ENCODE assay signal across 9 mouse cellular contexts in genomic region chr6:37723337-37723736, GRCm38 (mm10).
A peak's percentile ranks its signal among the peaks of the same experiment; 100 is the strongest.
DNase-seq lines count a peak whose midpoint lies in the region; ATAC-seq and TF ChIP-seq lines count a peak whose summit lies in the region.
"Had no signal": no experiment of that assay in that cellular context is flagged by ENCODE, and none has a peak within 500 bp of the region (broad histone marks: within the 10 kb centered on the region; RNA-seq: fewer than 3 reads in every experiment).

No protein-coding gene starts in this region.

- no peak for TF ChIP-seq CTCF in cortical plate, adult 2 months (IDR thresholded peaks at IDR 0.05; ENCODE audit: extremely low read depth, insufficient read depth, low read length)
- no peak for TF ChIP-seq CTCF in intestine, postnatal 0 days (IDR thresholded peaks at IDR 0.05; ENCODE audit: low read depth)

- no peak overlapping the region for H3K9ac ChIP-seq in limb, embryonic 12.5 days (replicated peaks)
- H3K9ac ChIP-seq in intestine, postnatal 0 days (ENCODE audit: low read depth, low read length): no peak overlapping the region
- H3K9ac ChIP-seq: embryonic facial prominence, embryonic 13.5 days had no signal

- no peaks in the 10 kb centered on the region for H3K27me3 ChIP-seq in limb, embryonic 12.5 days
- H3K27me3 ChIP-seq in limb, embryonic 10.5 days (ENCODE audit: low read depth, poor library complexity, severe bottlenecking): no peaks in the 10 kb centered on the region
- H3K27me3 ChIP-seq in intestine, postnatal 0 days (replicated peaks; ENCODE audit: control insufficient read depth, insufficient read depth, low read length): no peaks in the 10 kb centered on the region
- H3K27me3 ChIP-seq: embryonic facial prominence, embryonic 13.5 days; megakaryocyte, embryonic 14.5 days had no signal

- H3K36me3 ChIP-seq in limb, embryonic 12.5 days: no peaks in the 10 kb centered on the region
- no peaks in the 10 kb centered on the region for H3K36me3 ChIP-seq in limb, embryonic 10.5 days
- no peaks in the 10 kb centered on the region for H3K36me3 ChIP-seq in intestine, postnatal 0 days (ENCODE audit: control insufficient read depth, insufficient read depth)
- H3K36me3 ChIP-seq: embryonic facial prominence, embryonic 13.5 days had no signal

- no peaks in the 10 kb centered on the region for H3K9me3 ChIP-seq in limb, embryonic 12.5 days
- no peaks in the 10 kb centered on the region for H3K9me3 ChIP-seq in limb, embryonic 10.5 days (replicated peaks)
- H3K9me3 ChIP-seq in intestine, postnatal 0 days (ENCODE audit: control insufficient read depth): 0 out of 2 replicates have a peak, but pooled peaks cover 4% of the 10 kb centered on the region
- H3K9me3 ChIP-seq: embryonic facial prominence, embryonic 13.5 days had no signal

- ATAC-seq in limb, embryonic 12.5 days (ENCODE audit: insufficient number of reproducible peaks, insufficient read depth, low FRiP score, low TSS enrichment, low read depth): no peak
- ATAC-seq in activated CD4-positive, CD25-positive, alpha-beta regulatory T cell, adult 4 months: peak; percentile 87
- ATAC-seq in intestine, postnatal 0 days: peak; percentile 59

- no peak for DNase-seq in limb, embryonic 10.5 days (ENCODE audit: low spot score)
- peak; percentile 39 for DNase-seq in mesoderm, embryonic 11.5 days (ENCODE audit: low read depth, low spot score)
- no peak for DNase-seq in right cerebral cortex, postnatal 14 days

- H3K4me1 ChIP-seq in limb, embryonic 12.5 days (replicated peaks): no peaks in the 10 kb centered on the region
- no peaks in the 10 kb centered on the region for H3K4me1 ChIP-seq in limb, embryonic 10.5 days
- no peaks in the 10 kb centered on the region for H3K4me1 ChIP-seq in cortical plate, adult 2 months (ENCODE audit: control insufficient read depth, insufficient read depth, low read length)
- H3K4me1 ChIP-seq in intestine, postnatal 0 days (replicated peaks; ENCODE audit: control insufficient read depth, insufficient read depth, low read length): no peaks in the 10 kb centered on the region
- H3K4me1 ChIP-seq: embryonic facial prominence, embryonic 13.5 days had no signal

- H3K4me2 ChIP-seq in limb, embryonic 12.5 days: no peak overlapping the region
- H3K4me2 ChIP-seq in intestine, postnatal 0 days (replicated peaks; ENCODE audit: low read depth): no peak overlapping the region
- H3K4me2 ChIP-seq: embryonic facial prominence, embryonic 13.5 days had no signal

- 82% methylated on average over 4 of the region's 4 CpGs for WGBS in limb, embryonic 12.5 days
- 84% methylated on average over 4 of the region's 4 CpGs for WGBS in limb, embryonic 10.5 days
- 20% methylated on average over 4 of the region's 4 CpGs for WGBS in intestine, postnatal 0 days

- no peak for TF ChIP-seq POLR2A in cortical plate, adult 2 months (IDR thresholded peaks at IDR 0.05; ENCODE audit: extremely low read depth, insufficient read depth, low read length)

- 0 out of 2 replicates have a peak overlapping the region, but pooled peaks have one; percentile 12 for H3K27ac ChIP-seq in limb, embryonic 12.5 days
- H3K27ac ChIP-seq in limb, embryonic 10.5 days: no peak overlapping the region
- peak overlapping the region; percentile 81 for H3K27ac ChIP-seq in cortical plate, adult 2 months (ENCODE audit: insufficient read depth, low read length)
- H3K27ac ChIP-seq in intestine, postnatal 0 days (ENCODE audit: low read depth, low read length): 0 out of 2 replicates have a peak overlapping the region, but pooled peaks have one; percentile 15
- H3K27ac ChIP-seq: embryonic facial prominence, embryonic 13.5 days had no signal

- no peak overlapping the region for H3K4me3 ChIP-seq in limb, embryonic 12.5 days (replicated peaks)
- H3K4me3 ChIP-seq in limb, embryonic 10.5 days: no peak overlapping the region
- no peak overlapping the region for H3K4me3 ChIP-seq in cortical plate, adult 2 months (ENCODE audit: insufficient read depth, low read length)
- no peak overlapping the region for H3K4me3 ChIP-seq in intestine, postnatal 0 days (ENCODE audit: low read depth, low read length)
- H3K4me3 ChIP-seq: embryonic facial prominence, embryonic 13.5 days; megakaryocyte, embryonic 14.5 days had no signal
